Mouse (Mus musculus): Measurements from ENCODE around the gene Dcdc2a.

Dcdc2a gene

GRCm38 (mm10) chr13:25178236-25179001 is 122.6 kb downstream of the Dcdc2a start:
- peak; percentile 58 for DNase-seq

GRCm38 (mm10) chr13:25186436-25187325 is 130.9 kb downstream of the Dcdc2a start:
- DNase-seq, result peak; percentile 43

GRCm38 (mm10) chr13:25187326-25187710 is 131.5 kb downstream of the Dcdc2a start:
- DNase-seq, result no peak

- peak; percentile 53 for DNase-seq
These were observed 133.8 kb downstream of the Dcdc2a start for GRCm38 (mm10) chr13:25189419-25190144.

GRCm38 (mm10) chr13:25190218-25190617 is 134.4 kb downstream of the Dcdc2a start:
- peak; percentile 19 for DNase-seq

- DNase-seq, result peak; percentile 34
These were observed 139.9 kb downstream of the Dcdc2a start for GRCm38 (mm10) chr13:25195706-25196105.

- DNase-seq, result no peak
These were observed 144.1 kb downstream of the Dcdc2a start for GRCm38 (mm10) chr13:25199916-25200315.

- no peak for DNase-seq
These were observed 151.1 kb downstream of the Dcdc2a start for GRCm38 (mm10) chr13:25206950-25207349.

GRCm38 (mm10) chr13:25218394-25218793 is 162.6 kb downstream of the Dcdc2a start:
- DNase-seq, result peak; percentile 41

GRCm38 (mm10) chr13:25220186-25220787 is 164.5 kb downstream of the Dcdc2a start:
- no peak for DNase-seq

GRCm38 (mm10) chr13:25251893-25252292 is 196.1 kb downstream of the Dcdc2a start:
- DNase-seq, result peak; percentile 58

- peak; percentile 73 for DNase-seq
These were observed 198.9 kb downstream of the Dcdc2a start for GRCm38 (mm10) chr13:25254478-25255263.

- DNase-seq, result peak; percentile 52
These were observed 201.8 kb downstream of the Dcdc2a start for GRCm38 (mm10) chr13:25257608-25258007.

All from heart, adult 11 months (tissue).